ENCODE assay signal across 24 mouse cellular contexts in genomic region chr2:95440957-95441356, GRCm38 (mm10).
DNase-seq lines count a peak whose midpoint lies in the region; ATAC-seq and TF ChIP-seq lines count a peak whose summit lies in the region.
"Had no signal": no experiment of that assay in that cellular context is flagged by ENCODE, and none has a peak within 500 bp of the region (broad histone marks: within the 10 kb centered on the region; RNA-seq: fewer than 3 reads in every experiment).

No protein-coding gene starts in this region.

- no peaks in the 10 kb centered on the region for H3K9me3 ChIP-seq in forebrain, embryonic 14.5 days (replicated peaks; ENCODE audit: control insufficient read depth, low read length)
- no peaks in the 10 kb centered on the region for H3K9me3 ChIP-seq in forebrain, embryonic 11.5 days (ENCODE audit: control insufficient read depth, low read length)
- H3K9me3 ChIP-seq in forebrain, embryonic 16.5 days (ENCODE audit: control insufficient read depth, low read length), result no peaks in the 10 kb centered on the region
- H3K9me3 ChIP-seq: embryonic facial prominence, embryonic 10.5 days; embryonic facial prominence, embryonic 12.5 days; G1E had no signal

- no peak overlapping the region for H3K27ac ChIP-seq in forebrain, embryonic 14.5 days (ENCODE audit: low read depth, low read length)
- H3K27ac ChIP-seq in forebrain, embryonic 11.5 days (ENCODE audit: low read depth, low read length), result no peak overlapping the region
- no peak overlapping the region for H3K27ac ChIP-seq in forebrain, embryonic 16.5 days (ENCODE audit: low read length)
- H3K27ac ChIP-seq: embryonic facial prominence, embryonic 10.5 days; embryonic facial prominence, embryonic 12.5 days had no signal

- no peaks in the 10 kb centered on the region for H3K4me1 ChIP-seq in forebrain, embryonic 14.5 days (ENCODE audit: control insufficient read depth, insufficient read depth, low read length)
- no peaks in the 10 kb centered on the region for H3K4me1 ChIP-seq in forebrain, embryonic 11.5 days (replicated peaks; ENCODE audit: control insufficient read depth, insufficient read depth, low read length)
- H3K4me1 ChIP-seq in forebrain, embryonic 16.5 days (replicated peaks; ENCODE audit: control insufficient read depth, insufficient read depth, low read length), result no peaks in the 10 kb centered on the region
- H3K4me1 ChIP-seq: embryonic facial prominence, embryonic 10.5 days; embryonic facial prominence, embryonic 12.5 days had no signal

- no peak overlapping the region for H3K9ac ChIP-seq in forebrain, embryonic 14.5 days (ENCODE audit: low read length)
- H3K9ac ChIP-seq in forebrain, embryonic 11.5 days (ENCODE audit: low read length), result no peak overlapping the region
- no peak overlapping the region for H3K9ac ChIP-seq in forebrain, embryonic 16.5 days (replicated peaks; ENCODE audit: low read depth, low read length)
- H3K9ac ChIP-seq: embryonic facial prominence, embryonic 12.5 days had no signal

- no peaks in the 10 kb centered on the region for H3K27me3 ChIP-seq in forebrain, embryonic 14.5 days (replicated peaks; ENCODE audit: control insufficient read depth, insufficient read depth, low read length)
- no peaks in the 10 kb centered on the region for H3K27me3 ChIP-seq in forebrain, embryonic 11.5 days (ENCODE audit: control insufficient read depth, insufficient read depth, low read length)
- no peaks in the 10 kb centered on the region for H3K27me3 ChIP-seq in forebrain, embryonic 16.5 days (replicated peaks; ENCODE audit: control insufficient read depth, insufficient read depth, low read length)
- H3K27me3 ChIP-seq: CH12.LX; embryonic facial prominence, embryonic 12.5 days; Patski had no signal

- no peak for TF ChIP-seq CTCF in brain, embryonic 14.5 days (IDR thresholded peaks at IDR 0.05; ENCODE audit: borderline replicate concordance, extremely low read depth, insufficient read depth, insufficient read length)

- no peak overlapping the region for H3K4me2 ChIP-seq in forebrain, embryonic 14.5 days (ENCODE audit: low read length)
- H3K4me2 ChIP-seq in forebrain, embryonic 11.5 days (ENCODE audit: low read depth, low read length, severe bottlenecking), result no peak overlapping the region
- no peak overlapping the region for H3K4me2 ChIP-seq in forebrain, embryonic 16.5 days (ENCODE audit: low read length)
- H3K4me2 ChIP-seq: embryonic facial prominence, embryonic 12.5 days had no signal

- peak; percentile 76 for DNase-seq in forebrain, embryonic 14.5 days (ENCODE audit: low spot score)
- no peak for DNase-seq in forebrain, embryonic 11.5 days (ENCODE audit: low spot score)
- DNase-seq in brain, adult 2 months (ENCODE audit: low read depth, low spot score), result peak; percentile 3
- DNase-seq in brain, embryonic 14.5 days (ENCODE audit: low read depth), result peak; percentile 80
- no peak for DNase-seq in B cell, adult 2 months
- no peak for DNase-seq in embryo, embryonic 11 days
- DNase-seq: adrenal gland, adult 8-10 months; adrenal gland, postnatal 14 days; adrenal gland, postnatal 36 days; cerebellum, adult 11 months; cerebellum, adult 18-20 months; cerebellum, adult 8-10 months; cerebellum, adult 9-11 months; cerebellum, postnatal 14 days; cerebellum, postnatal 36 days had no signal

- H3K4me3 ChIP-seq in forebrain, embryonic 14.5 days (ENCODE audit: low read depth, low read length), result no peak overlapping the region
- H3K4me3 ChIP-seq in forebrain, embryonic 11.5 days (ENCODE audit: low read depth, low read length), result no peak overlapping the region
- no peak overlapping the region for H3K4me3 ChIP-seq in forebrain, embryonic 16.5 days (replicated peaks; ENCODE audit: low read length)
- H3K4me3 ChIP-seq: embryonic facial prominence, embryonic 10.5 days; embryonic facial prominence, embryonic 12.5 days had no signal

- TF ChIP-seq POLR2A in brain, embryonic 14.5 days (IDR thresholded peaks at IDR 0.05; ENCODE audit: borderline replicate concordance, extremely low read depth, insufficient read depth, insufficient read length, poor library complexity, severe bottlenecking), result no peak

- no peaks in the 10 kb centered on the region for H3K36me3 ChIP-seq in forebrain, embryonic 14.5 days (ENCODE audit: control insufficient read depth, insufficient read depth, low read length)
- no peaks in the 10 kb centered on the region for H3K36me3 ChIP-seq in forebrain, embryonic 11.5 days (ENCODE audit: control insufficient read depth, insufficient read depth, low read length)
- no peaks in the 10 kb centered on the region for H3K36me3 ChIP-seq in forebrain, embryonic 16.5 days (ENCODE audit: control insufficient read depth, insufficient read depth)
- H3K36me3 ChIP-seq: embryonic facial prominence, embryonic 10.5 days; embryonic facial prominence, embryonic 12.5 days; G1E had no signal

- peak; percentile 90 for ATAC-seq in forebrain, embryonic 14.5 days
- no peak for ATAC-seq in forebrain, embryonic 11.5 days (replicated peaks; ENCODE audit: low FRiP score)
- ATAC-seq in forebrain, embryonic 16.5 days, result peak; percentile 95
- no peak for ATAC-seq in megakaryocyte-erythroid progenitor cell, adult 5-6 weeks (replicated peaks; ENCODE audit: low FRiP score, low TSS enrichment, poor library complexity, severe bottlenecking)
- ATAC-seq: activated CD4-positive, CD25-positive, alpha-beta regulatory T cell, adult 4 months; CD4-positive, CD25-positive, alpha-beta regulatory T cell, adult 4 months; Patski had no signal

Comparison
In these comparisons a context has a peak if more than half of its experiments do, and no peak if none do; other contexts are left out.
1. ATAC-seq: peak in forebrain, embryonic 14.5 days (single experiment) and forebrain, embryonic 16.5 days (single experiment); none in forebrain, embryonic 11.5 days (single experiment) and megakaryocyte-erythroid progenitor cell, adult 5-6 weeks (single experiment).
2. DNase-seq: peak in forebrain, embryonic 14.5 days (single experiment), brain, adult 2 months (single experiment) and brain, embryonic 14.5 days (single experiment); none in forebrain, embryonic 11.5 days (single experiment), B cell, adult 2 months (0 of 2) and embryo, embryonic 11 days (single experiment).